Mouse (Mus musculus) ES-Bruce4 (cell line): ENCODE data around the gene Smarcad1.
A peak's percentile ranks its signal among the peaks of the same experiment; 100 is the strongest.

Experiments used
- CTCF ChIP-seq: IDR thresholded peaks from one replicate; pipeline ENCODE4 v1.8.1; 2011; ENCODE audit warnings: low read depth, low read length
- EP300 ChIP-seq: IDR thresholded peaks from 2 replicates; pipeline ENCODE4 v1.6.1; 2011; ENCODE audit warnings: low read depth, low read length; ENCODE audit not compliant: insufficient read depth
- POLR2A ChIP-seq: IDR thresholded peaks from one replicate; pipeline ENCODE4 v1.8.1; 2011; ENCODE audit warnings: low read length; ENCODE audit not compliant: insufficient read depth

DNA sequence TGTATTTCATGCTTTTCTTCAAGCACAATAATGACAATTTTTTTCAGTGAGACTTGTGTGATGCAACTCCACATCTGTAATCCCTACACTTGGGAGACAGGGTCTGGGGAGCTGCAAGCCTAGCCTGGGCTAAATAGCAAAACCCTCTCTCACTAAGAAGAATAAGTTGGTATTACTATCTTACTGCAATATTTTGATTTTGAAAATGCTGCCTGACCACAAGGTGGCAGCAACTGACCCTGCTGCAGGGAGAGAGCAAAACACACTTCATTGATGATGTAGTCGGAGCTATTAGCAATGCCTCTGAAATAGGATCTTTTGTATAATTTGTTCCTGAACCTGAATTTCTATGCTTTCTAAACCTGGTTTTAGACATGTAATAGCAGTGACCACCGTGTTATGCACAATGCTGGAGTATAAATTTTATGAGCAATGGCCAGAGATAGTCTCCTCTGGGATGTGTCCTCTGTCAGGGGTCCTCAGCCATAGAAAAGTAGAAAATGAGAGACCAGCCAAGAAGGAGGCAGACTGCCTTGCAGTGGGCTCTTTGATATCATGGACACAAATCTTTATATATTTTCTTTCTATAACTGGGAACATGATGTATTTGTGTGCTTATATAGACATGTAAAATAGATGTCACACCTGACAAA lies 83.8 kb downstream of the Smarcad1 start:
- TF ChIP-seq CTCF (peak; percentile 73), POLR2A (no peak), EP300 (no peak)
